Mouse (Mus musculus) stomach, postnatal 0 days (tissue): ENCODE data around the gene Sipa1l2. TPM values are rescaled to one million over a fixed set of nuclear protein-coding genes. Genes with fewer than 3 reads are reported as not detected.

Source experiments
- ATAC-seq: fragments of 200-750 bp; cut with Nextera tagmentation; 2 replicates; pipeline ENCODE4 v1.8.0; 2017; ENCODE audit not compliant: low FRiP score, low TSS enrichment
- DNase-seq: peaks from one replicate; pipeline ENCODE4 v3.0.0-alpha.2; 2016; ENCODE audit warnings: low spot score
- H3K27ac ChIP-seq: fragments of 300-500 bp; sonication (generic); replicated peaks from 2 replicates; pipeline ENCODE4 v1.5.1; 2014; ENCODE audit warnings: mild to moderate bottlenecking, control low read depth
- H3K27me3 ChIP-seq: fragments of 300-500 bp; sonication (generic); 2 replicates; pipeline ENCODE4 v1.6.1; 2014; ENCODE audit warnings: low read length; ENCODE audit not compliant: control insufficient read depth, insufficient read depth
- H3K36me3 ChIP-seq: fragments of 300-500 bp; sonication (generic); 2 replicates; pipeline ENCODE4 v1.6.1; 2014; ENCODE audit warnings: low read length, mixed read lengths; ENCODE audit not compliant: control insufficient read depth, insufficient read depth
- H3K4me1 ChIP-seq: fragments of 300-500 bp; sonication (generic); replicated peaks from 2 replicates; pipeline ENCODE4 v1.6.1; 2014; ENCODE audit warnings: antibody characterized with exemption; ENCODE audit not compliant: control insufficient read depth, insufficient read depth
- H3K4me2 ChIP-seq: fragments of 300-500 bp; sonication (generic); replicated peaks from 2 replicates; pipeline ENCODE4 v1.6.1; 2014; ENCODE audit warnings: low read depth, mild to moderate bottlenecking, control low read depth, moderate library complexity
- H3K4me3 ChIP-seq: fragments of 300-500 bp; sonication (generic); 2 replicates; pipeline ENCODE4 v1.5.1; 2014; ENCODE audit warnings: low read depth, low read length, control low read depth
- H3K9ac ChIP-seq: fragments of 300-500 bp; sonication (generic); 2 replicates; pipeline ENCODE4 v1.6.1; 2014; ENCODE audit warnings: mild to moderate bottlenecking, low read length, control low read depth, mixed read lengths
- H3K9me3 ChIP-seq: fragments of 300-500 bp; sonication (generic); 2 replicates; pipeline ENCODE4 v1.6.1; 2016; ENCODE audit warnings: low read length; ENCODE audit not compliant: control insufficient read depth
- CTCF ChIP-seq: IDR thresholded peaks from 2 replicates; pipeline ENCODE4 v1.5.1; 2016; ENCODE audit warnings: antibody characterized with exemption, low read depth, mild to moderate bottlenecking, moderate library complexity
- EP300 ChIP-seq: optimal IDR thresholded peaks from 2 replicates; pipeline ENCODE3; 2016; ENCODE audit warnings: antibody characterized with exemption
- WGBS: fragments of 180-500 bp; shearing (Covaris S2); extraction: QIAGEN DNeasy Blood & Tissue Kit; methylation state at CpG from one replicate; pipeline ENCODE4 v1.1.7; 2014; 5-methylcytosine and 5-hydroxymethylcytosine counted together
- polyA plus RNA-seq: library from polyadenylated mRNA; unstranded; fragments of >200 nt; fragmentation: Nextera tagmentation; extraction: Ambion mirVana; gene quantifications from 2 replicates; pipeline ENCODE4 v1.2.1, GENCODE M21; 2015

Gene Sipa1l2
- 3.1 and 3.6 TPM in 2 replicates for polyA plus RNA-seq

DNA sequence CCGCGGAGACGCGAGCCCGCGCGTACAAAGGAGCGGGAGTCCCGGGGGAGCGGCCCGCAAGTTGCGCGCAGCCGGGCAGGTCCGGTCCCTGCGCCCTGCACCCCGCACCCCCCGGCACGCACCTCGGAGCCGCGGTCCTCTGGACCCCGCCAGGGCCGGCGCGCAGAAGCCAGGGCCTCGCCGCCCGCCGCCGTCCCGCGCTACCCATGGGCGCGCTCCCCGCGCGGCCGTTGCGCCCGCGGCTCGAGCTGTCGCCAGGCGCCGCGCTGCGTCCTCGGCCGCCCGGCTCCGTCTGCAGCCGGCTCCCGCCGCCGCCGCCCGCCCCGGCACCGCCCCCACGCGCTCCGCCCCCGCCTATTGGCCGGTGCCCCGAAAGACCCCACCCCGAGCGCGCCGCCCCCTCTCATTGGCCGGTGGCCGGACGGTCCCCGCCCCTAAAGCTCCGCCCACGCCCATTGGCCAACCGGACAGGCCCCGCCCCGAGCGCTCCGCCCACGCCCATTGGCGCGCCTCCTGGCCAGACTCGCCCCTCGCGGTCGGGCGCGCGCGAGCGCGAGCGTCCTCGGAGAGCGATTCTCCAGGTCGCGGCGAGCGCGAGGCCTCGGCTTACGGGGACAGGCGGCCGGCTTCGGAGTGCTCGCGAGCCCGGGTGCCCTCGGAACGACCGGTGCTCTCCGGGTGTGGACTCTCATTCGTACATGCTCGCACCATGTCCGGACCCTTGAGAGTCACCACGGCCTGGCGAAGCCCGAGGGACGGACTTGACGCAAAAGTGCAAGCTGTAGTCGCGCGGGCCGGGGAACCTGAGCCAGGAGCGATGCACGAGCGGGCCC is at the start of gene Sipa1l2:
Gene Sipa1l2 (minus strand): TSS at position 276 of the 833 bp plus-strand sequence.
- peak; percentile 100 for DNase-seq
- H3K36me3 ChIP-seq, result no peaks in the 10 kb centered on the region
- H3K4me1 ChIP-seq, result peaks cover 2% of the 10 kb centered on the region; the same call in 1 of the 2 replicates
- WGBS, result 1% methylated on average over 95 of the region's 129 CpGs
- H3K27ac ChIP-seq, result peak within 1 kb of the TSS; percentile 92
- peak within 1 kb of the TSS; percentile 80 for H3K4me3 ChIP-seq
- TF ChIP-seq EP300 (no peak), CTCF (0 out of 2 replicates have a peak, but pooled peaks have one; percentile 15)
- peak within 1 kb of the TSS; percentile 82 for H3K9ac ChIP-seq
- peak; percentile 91 for ATAC-seq
- no peaks in the 10 kb centered on the region for H3K9me3 ChIP-seq
- H3K27me3 ChIP-seq, result no peaks in the 10 kb centered on the region
- peak within 1 kb of the TSS; percentile 91 for H3K4me2 ChIP-seq

- ATAC-seq, result peak; percentile 79
- H3K9me3 ChIP-seq, result no peaks in the 10 kb centered on the region
These were observed 49.1 kb upstream of the Sipa1l2 start for GRCm38 (mm10) chr8:125618543-125619335.

DNA sequence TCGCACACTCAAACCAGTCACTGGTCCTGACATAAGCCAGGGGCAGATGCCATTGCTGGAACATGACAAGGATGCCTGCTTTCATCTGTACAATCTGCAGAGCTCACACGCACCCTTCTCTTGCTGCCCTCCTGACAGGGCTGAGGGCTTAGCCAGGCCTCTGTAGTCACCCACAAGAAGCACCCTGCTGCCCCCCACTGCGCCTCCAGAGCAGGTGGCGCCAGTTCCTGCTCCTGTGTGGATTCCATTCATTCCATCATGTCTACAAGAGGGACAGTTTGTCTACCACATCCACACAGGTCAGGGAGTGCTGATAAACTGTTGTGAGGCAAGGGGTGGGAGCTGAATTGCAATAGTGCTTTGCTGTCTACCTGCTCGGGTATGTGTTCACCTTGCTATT is 47.3 kb upstream of the Sipa1l2 start:
- no peaks in the 10 kb centered on the region for H3K36me3 ChIP-seq
- no peak for DNase-seq
- H3K9me3 ChIP-seq, result no peaks in the 10 kb centered on the region
- H3K27ac ChIP-seq, result no peak overlapping the region
- peaks cover 10% of the 10 kb centered on the region for H3K4me1 ChIP-seq
- ATAC-seq, result no peak
- no peak overlapping the region for H3K4me3 ChIP-seq
- no peak overlapping the region for H3K9ac ChIP-seq
- H3K4me2 ChIP-seq, result no peak overlapping the region
- TF ChIP-seq CTCF (no peak), EP300 (no peak)
- no peaks in the 10 kb centered on the region for H3K27me3 ChIP-seq
- 68% methylated on average over 5 of the region's 5 CpGs for WGBS

More at GRCm38 (mm10) chr8:125618543-125619335, 49.1 kb upstream of the Sipa1l2 start:
- Histone ChIP-seq H3K36me3 (no peaks in the 10 kb centered on the region), H3K4me3 (0 out of 2 replicates have a peak overlapping the region, but pooled peaks have one; percentile 12), H3K9ac (no peak overlapping the region), H3K27me3 (no peaks in the 10 kb centered on the region), H3K4me2 (peak overlapping the region; percentile 42), H3K27ac (peak overlapping the region; percentile 76), H3K4me1 (peaks cover 10% of the 10 kb centered on the region)
- 41% methylated on average over 16 of the region's 16 CpGs for WGBS
- peak; percentile 72 for DNase-seq
- TF ChIP-seq EP300, result no peak
- no peak for TF ChIP-seq CTCF

DNA sequence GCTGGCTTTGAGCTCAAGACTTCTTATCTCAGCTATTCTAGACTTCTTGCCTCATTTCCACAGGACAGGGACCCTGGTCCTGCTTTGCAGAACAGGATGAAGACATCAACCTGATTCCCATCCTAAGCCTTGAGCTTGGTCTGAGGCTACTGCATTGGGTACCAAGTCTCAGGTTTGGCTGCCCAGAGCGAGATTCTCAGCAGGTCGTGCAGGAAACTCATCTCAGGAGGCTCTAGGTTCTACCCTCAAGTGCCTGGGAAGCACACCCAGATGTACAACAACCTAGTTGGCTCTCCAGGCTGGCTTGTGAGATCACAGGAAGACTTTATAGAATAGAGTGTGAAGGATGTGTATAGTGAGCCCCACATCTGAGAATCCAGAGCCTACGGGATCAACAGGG is 46.4 kb upstream of the Sipa1l2 start:
- DNase-seq (no peak), ATAC-seq (no peak)
- Histone ChIP-seq H3K9ac (no peak overlapping the region), H3K4me1 (peaks cover 10% of the 10 kb centered on the region), H3K27me3 (no peaks in the 10 kb centered on the region), H3K36me3 (no peaks in the 10 kb centered on the region), H3K4me2 (no peak overlapping the region), H3K4me3 (no peak overlapping the region), H3K27ac (no peak overlapping the region), H3K9me3 (no peaks in the 10 kb centered on the region)
- TF ChIP-seq CTCF (no peak), EP300 (no peak)
- WGBS, result 83% methylated on average over 3 of the region's 3 CpGs

- WGBS, result 98% methylated on average over 2 of the region's 2 CpGs
- ATAC-seq (no peak), DNase-seq (no peak)
- H3K27me3 ChIP-seq, result no peaks in the 10 kb centered on the region
- H3K4me2 ChIP-seq, result no peak overlapping the region
- no peak overlapping the region for H3K4me3 ChIP-seq
- no peaks in the 10 kb centered on the region for H3K4me1 ChIP-seq
- H3K27ac ChIP-seq, result no peak overlapping the region
- H3K9ac ChIP-seq, result no peak overlapping the region
- no peaks in the 10 kb centered on the region for H3K9me3 ChIP-seq
- TF ChIP-seq CTCF (no peak), EP300 (no peak)
- no peaks in the 10 kb centered on the region for H3K36me3 ChIP-seq
These were observed 43.9 kb upstream of the Sipa1l2 start for GRCm38 (mm10) chr8:125613552-125613951.
